Mouse (Mus musculus): ENCODE measurements at regions not wholly inside any gene's neighbourhood (a gene's known extent, or its start where the extent isn't known, plus 50 kb on each side); places are given as distances from the start of the nearest gene placed in this dataset.

GRCm38 (mm10) chr13:111977769-111978674 lies 169.2 kb upstream of the Map3k1 start:
- no peak for DNase-seq (ENCODE audit: low spot score in 2 of 2)

GRCm38 (mm10) chr13:111978675-111979020 lies 169.9 kb upstream of the Map3k1 start:
- DNase-seq (ENCODE audit: low spot score in 2 of 2) = no peak

GRCm38 (mm10) chr13:111979428-111980204 lies 170.8 kb upstream of the Map3k1 start:
- DNase-seq (ENCODE audit: low spot score in 2 of 2) = no peak

GRCm38 (mm10) chr13:111980205-111980595 lies 171.4 kb upstream of the Map3k1 start:
- no peak for DNase-seq (ENCODE audit: low spot score in 2 of 2)

- DNase-seq (ENCODE audit: low spot score in 2 of 2) = no peak
Measured at GRCm38 (mm10) chr13:111981103-111981502, 172.3 kb upstream of the Map3k1 start.

- no peak for DNase-seq (ENCODE audit: low spot score in 2 of 2)
Measured at GRCm38 (mm10) chr13:111982796-111983460, 174.1 kb upstream of the Map3k1 start.

- DNase-seq (ENCODE audit: low spot score in 2 of 2) = no peak
Measured at GRCm38 (mm10) chr13:111984081-111984574, 175.3 kb upstream of the Map3k1 start.

- DNase-seq (ENCODE audit: low spot score in 2 of 2) = no peak
Measured at GRCm38 (mm10) chr13:111985406-111985805, 176.6 kb upstream of the Map3k1 start.

GRCm38 (mm10) chr13:111986681-111987080 lies 177.9 kb upstream of the Map3k1 start:
- no peak for DNase-seq (ENCODE audit: low spot score in 2 of 2)

GRCm38 (mm10) chr13:111987420-111987819 lies 178.6 kb upstream of the Map3k1 start:
- DNase-seq (ENCODE audit: low spot score in 2 of 2) = no peak

- DNase-seq (ENCODE audit: low spot score in 2 of 2) = no peak
Measured at GRCm38 (mm10) chr13:111990913-111991534, 182.2 kb upstream of the Map3k1 start.

GRCm38 (mm10) chr13:111992075-111992847 lies 183.5 kb upstream of the Map3k1 start:
- no peak for DNase-seq (ENCODE audit: low spot score in 2 of 2)

- no peak for DNase-seq (ENCODE audit: low spot score in 2 of 2)
Measured at GRCm38 (mm10) chr13:111994862-111995490, 186.2 kb upstream of the Map3k1 start.

- DNase-seq (ENCODE audit: low spot score in 2 of 2) = no peak
Measured at GRCm38 (mm10) chr13:111995716-111996115, 186.9 kb upstream of the Map3k1 start.

GRCm38 (mm10) chr13:111996910-111997309 lies 188.1 kb upstream of the Map3k1 start:
- DNase-seq (ENCODE audit: low spot score in 2 of 2) = peak; percentile 76 to 81

- DNase-seq (ENCODE audit: low spot score in 2 of 2) = no peak
Measured at GRCm38 (mm10) chr13:111997980-111998945, 189.5 kb upstream of the Map3k1 start.

GRCm38 (mm10) chr13:111999647-112000292 lies 191.0 kb upstream of the Map3k1 start:
- DNase-seq (ENCODE audit: low spot score in 2 of 2) = no peak

- no peak for DNase-seq (ENCODE audit: low spot score in 2 of 2)
Measured at GRCm38 (mm10) chr13:112000293-112000665, 191.5 kb upstream of the Map3k1 start.

GRCm38 (mm10) chr13:112000696-112001095 lies 191.9 kb upstream of the Map3k1 start:
- no peak for DNase-seq (ENCODE audit: low spot score in 2 of 2)
